Mouse (Mus musculus) regulatory T cell (primary cell): ENCODE measurements around the gene Mical3.

Experiments used
- in situ Hi-C: fragments of 300-600 bp; cut with MboI, MseI; formaldehyde crosslinking; loops from one replicate; pipeline ENCODE4 v1.15.1; 2025; ENCODE audit warnings: high pct_unique_total_duplicates

Gene Mical3

DNA sequence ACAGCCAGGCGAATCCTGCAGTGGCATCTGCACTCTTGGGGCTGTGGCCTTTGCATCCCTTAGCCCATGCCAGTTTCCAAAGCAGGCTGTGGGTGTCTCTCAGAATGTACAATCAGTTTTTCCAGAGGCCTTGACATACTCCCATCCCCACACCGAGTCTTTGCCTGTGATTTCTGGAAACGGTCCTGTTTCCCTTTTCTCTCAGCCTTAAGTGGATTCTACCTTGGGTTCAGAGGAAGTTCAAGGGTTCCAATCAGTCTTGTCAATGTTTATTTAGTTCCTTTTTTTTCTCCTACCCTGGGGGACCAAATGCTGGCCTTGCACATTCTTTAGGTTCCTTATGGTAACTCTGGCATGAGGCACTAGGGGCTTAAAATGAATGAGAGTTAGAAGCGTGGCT is 16.0 kb upstream of the Mical3 start:
- in situ Hi-C loops: no loop called here

DNA sequence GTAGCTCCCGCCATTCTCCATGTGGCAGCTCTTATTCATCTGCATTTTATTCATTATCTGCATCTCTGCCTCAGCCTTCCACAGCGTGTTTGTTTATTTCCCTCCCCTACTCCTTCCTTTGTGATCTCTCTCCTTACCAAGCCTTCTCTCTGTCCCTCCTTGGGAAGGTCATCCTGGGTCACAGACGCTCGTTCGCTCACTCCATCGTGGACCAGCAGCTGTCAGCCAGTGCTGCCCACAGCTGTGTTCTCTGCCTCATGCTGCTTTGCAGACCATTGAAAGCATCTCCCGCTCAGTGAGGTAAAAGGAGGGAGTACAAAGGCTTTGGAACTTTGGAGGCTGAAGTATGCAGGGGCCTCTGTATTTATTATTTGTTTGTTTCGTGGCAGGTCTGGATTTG is 15.1 kb upstream of the Mical3 start:
- in situ Hi-C loops: no loop called here

DNA sequence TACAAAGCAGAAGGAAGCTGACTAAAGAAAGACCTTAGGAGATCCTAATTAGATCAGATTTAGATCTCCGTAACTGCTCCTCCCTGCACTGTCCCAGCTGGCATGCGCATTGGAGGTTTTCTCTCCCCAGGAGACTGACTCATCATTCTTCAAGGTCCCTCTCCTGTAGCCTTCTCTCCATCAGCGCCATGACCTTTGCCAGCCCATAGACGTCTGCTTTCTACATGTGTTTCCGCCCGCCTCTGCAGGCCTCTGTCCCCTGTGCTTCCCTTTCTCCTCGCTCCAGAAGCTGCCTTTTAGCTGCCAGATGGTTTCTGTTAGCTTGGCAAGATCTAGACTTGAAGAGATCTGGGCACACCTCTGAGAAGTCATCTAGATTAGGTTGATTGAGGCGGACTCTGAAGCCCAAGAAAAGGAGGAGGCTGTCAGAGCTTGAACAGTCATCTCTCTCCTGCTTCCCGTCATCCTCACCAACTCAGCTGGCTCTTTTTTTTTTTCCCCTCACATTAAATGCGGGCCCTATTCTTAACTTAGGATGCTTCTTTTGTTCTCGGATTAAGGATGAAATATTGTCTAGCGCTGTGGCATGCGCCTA is 14.3 kb upstream of the Mical3 start:
- in situ Hi-C loops: no loop called here

DNA sequence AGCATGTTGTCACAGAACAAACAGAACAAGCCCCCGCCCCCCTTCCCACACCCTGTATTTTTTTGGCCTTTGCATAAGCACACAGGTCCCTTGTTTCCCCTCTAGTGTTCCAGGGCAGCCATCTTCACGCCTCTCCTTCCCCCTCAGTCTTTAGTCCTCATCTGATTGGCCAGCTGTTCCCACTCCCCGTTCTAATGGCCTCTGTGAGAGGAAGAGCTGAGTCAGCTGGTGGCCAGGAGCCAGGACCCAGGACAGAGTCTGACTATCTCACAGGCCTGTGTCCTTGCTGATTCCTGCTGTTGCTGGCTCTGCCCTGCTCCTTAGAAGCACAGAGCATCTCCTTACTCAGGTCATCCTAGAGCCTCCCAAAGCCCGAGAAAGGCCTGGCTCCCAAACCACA is 13.3 kb upstream of the Mical3 start:
- in situ Hi-C loops: no loop called here

DNA sequence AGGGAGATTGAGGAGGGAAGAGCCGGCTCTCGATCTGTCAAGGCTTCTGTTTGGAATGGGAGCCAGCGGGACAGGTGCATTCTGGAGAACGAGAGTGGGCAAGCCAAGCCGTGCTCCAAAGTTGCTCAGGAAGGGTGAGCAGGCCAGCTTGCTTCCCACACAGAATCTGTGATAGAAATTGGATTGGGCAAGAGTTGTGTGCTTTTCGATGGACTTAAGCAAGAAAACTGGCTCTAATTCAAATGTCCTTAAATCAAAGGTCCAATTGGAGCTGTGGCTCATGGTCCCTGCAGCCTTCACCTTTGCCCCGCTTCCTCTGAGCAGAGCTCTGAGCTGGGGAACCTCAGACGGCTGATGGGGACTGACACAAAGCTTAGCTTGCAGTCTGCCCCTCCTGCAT is 12.6 kb upstream of the Mical3 start:
- in situ Hi-C loops: no loop called here

DNA sequence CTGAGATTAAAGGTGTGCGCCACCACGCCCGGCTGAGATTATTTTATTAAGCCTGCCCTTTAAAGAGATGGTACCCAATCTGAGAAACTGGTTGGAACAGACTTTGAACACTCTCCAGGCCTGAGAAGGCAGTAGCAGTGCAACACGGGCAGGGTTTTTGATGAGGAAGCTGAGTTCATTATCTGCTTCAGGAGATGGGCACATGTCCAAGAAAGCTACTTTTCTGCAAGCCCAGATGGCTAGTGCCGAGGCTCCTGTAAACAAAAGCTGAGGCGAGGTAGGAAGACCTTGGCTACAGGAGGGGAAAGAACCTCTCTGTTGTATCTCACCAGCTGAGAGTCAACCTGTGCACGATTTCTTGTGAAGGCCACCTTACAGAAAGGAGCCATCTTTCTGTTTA is 11.5 kb upstream of the Mical3 start:
- in situ Hi-C loops: no loop called here

DNA sequence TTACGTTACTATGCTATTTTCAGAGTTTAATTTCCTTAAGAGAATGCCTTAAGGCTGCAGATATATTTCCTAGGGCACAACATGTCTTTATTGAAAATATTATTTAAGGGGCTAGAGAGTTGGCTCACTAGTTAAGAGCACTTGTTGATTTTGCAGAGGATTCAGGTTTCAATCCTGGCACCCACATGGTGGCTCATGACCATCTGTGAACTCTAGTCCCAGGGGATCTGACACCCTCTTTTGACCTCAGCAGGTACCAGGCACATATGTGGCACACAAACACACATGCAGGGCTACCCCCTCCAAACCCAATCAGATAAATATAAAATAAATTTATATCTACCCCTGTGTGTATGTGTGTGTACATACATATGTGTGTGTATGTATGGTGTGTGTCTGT is 8.5 kb upstream of the Mical3 start:
- in situ Hi-C loops: loop anchor here (10.0 kb wide), 1 partner anchor 164 kb away; no protein-coding TSS in a partner anchor

DNA sequence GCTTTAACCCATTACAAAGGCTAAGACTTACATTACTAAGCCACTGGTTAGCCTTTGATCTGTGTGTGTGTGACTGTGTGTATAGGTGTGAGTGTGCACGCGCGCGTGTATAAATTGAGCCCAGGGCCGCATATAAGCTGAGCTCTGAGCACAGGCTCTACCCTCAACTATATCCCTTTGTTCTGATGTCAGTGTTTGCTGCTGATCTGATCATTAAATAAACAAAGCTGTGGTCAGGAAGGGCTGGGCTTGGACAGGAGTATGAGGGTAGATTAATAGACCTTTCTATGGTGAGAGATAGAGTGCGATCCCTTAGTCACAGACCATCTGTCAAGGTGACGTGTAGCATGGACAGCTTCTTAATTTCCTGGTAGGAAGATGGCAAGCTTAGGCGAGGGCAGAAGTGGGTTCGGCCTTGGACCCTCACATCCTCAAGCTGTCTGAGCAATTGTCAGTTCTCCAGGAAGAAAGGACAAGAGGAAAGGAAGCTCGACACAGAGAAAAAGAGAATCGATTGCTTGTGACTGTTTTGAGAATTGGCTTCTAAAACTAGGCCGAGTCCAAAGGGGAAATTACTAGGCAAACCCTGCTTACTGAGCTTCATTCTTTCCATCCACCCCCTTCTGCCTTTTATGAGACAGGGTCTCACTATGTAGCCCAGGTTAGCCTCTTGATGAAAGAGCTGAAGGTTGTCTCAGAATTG is 7.7 kb upstream of the Mical3 start:
- in situ Hi-C loops: loop anchor here (10.0 kb wide), 1 partner anchor 164 kb away; no protein-coding TSS in a partner anchor

DNA sequence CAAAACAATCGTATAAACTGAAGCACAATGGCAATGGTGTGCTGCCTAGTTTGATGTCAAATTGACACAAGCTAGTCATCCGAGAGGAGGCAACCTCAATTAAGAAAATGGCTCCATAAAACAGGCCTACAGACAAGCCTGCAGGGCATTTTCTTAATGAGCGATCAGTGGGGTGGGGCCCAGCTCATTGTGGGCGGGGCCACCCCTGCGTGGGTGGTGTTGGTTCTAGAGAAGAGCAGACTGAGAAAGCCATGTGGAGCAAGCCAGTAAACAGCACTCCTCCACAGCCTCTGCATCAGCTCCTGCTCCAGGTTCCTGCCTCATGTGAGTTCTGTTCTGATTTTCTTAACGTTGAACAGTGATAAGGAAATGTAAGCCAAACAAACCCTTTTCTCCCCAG is 6.4 kb upstream of the Mical3 start:
- in situ Hi-C loops: loop anchor here (10.0 kb wide), 1 partner anchor 162 kb away; no protein-coding TSS in a partner anchor

DNA sequence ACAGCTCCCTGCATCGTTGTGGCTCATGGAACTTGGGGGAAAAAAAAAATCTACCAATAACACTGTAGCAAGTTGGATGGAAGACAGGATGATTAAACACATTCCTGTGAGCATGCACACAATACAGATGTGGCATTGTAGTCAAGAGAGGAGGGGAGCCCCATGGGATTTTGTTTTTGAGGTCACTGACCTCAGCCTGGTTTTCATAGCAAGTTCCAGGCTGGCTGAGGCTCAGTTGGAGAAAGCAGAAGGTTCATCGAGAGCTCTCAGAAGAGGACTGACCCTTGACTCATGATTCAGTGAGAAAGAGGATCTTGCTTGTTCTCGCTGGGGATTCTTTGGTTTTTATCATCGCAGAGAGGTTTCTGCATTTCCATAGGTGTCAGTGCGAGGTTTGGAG is 4.1 kb upstream of the Mical3 start:
- in situ Hi-C loops: loop anchor here (5.0 to 10.0 kb wide), 2 partner anchors 42 to 160 kb away; no protein-coding TSS in a partner anchor

DNA sequence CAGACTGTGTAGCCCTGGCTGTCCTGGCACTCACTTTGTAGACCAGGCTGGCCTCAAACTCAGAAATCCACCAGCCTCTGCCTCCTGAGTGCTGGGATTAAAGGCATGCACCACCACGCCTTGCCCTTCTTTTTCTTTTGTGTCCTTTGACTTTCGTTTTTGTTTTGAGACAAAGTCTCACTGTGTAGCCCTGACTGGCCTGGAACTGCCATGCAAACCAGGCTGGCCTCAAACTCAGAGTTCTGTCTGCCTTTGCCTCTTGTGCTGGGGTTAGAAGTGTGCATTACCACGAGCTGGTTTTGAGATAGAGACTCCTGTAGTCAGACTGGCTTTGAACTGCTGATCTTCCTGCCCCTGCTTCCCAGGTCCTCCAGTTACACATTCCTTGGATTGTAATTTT is 3.5 kb upstream of the Mical3 start:
- in situ Hi-C loops: loop anchor here (5.0 to 10.0 kb wide), 2 partner anchors 43 to 159 kb away; no protein-coding TSS in a partner anchor

DNA sequence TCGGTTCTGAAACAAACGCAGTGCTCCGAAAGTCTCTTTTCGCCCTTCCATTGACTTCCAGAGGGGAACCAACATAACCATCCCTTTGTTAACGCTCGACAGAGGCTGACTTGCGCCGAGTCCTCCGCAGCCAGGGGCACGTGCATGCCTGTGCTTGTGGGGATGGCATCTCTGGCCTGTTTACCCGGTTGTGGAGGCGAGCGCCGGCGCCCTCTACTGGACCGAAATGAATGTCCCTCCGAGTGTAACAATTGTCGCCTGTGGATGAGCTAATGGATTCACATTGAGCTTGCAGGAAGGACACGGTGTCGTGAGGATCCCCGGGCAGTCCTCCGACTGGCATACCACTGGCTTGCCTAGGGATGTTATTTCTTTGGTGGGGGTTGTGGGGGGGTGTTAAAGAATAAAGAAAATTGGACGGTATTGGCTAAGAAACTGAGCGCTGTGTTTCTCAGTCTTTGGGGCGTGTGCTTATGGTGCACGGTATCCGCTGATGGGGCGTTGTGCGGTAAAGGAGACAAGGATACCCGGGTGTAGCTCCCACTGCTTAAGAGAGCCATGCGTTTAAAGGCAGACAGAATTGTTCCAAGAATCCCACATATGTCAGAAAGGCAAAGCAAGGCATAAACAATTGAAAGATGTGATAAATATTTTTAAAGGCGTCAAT is 627 bp downstream of the Mical3 start:
- in situ Hi-C loops: loop anchor here (5.0 to 10.0 kb wide), 2 partner anchors 47 to 155 kb away; no protein-coding TSS in a partner anchor

DNA sequence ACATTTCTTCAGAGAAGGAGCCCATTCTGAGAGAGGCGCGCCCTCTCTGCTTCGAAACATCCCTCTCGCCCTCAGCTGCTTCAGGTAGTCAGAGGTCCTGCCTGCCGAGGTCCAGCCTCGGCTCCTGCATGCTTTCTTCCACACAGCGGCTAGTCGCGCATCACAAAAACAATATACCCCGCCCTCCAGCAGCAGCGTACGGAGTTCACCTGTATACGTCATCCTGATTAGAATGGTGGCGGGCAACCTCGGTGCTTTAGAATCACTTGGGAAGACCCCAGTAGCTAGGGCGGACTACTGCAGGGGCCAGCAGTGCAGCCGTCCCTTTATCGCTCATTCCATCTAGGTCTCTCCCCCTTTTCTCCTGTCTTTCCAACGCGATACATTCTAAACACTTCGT is 1.3 kb downstream of the Mical3 start:
- in situ Hi-C loops: no loop called here

DNA sequence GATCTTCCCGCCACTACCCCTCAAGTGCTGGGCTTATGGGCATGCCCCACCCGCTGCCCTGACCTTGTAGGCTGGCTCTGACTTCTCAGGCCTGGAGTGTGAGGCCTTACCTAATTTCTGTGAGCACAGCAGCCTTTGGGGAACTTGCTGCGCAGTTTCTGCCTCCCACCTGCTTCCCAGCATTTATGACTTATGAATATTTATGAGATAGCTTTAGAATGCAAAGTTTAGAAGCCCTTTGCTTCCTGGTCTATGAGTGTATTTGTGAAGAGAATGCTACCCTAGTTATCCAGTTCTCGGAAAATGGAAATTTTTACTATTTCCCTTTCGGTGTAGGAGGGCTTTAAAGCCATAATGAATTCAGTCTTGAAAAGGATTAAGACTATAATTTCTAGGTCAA is 2.1 kb downstream of the Mical3 start:
- in situ Hi-C loops: no loop called here

DNA sequence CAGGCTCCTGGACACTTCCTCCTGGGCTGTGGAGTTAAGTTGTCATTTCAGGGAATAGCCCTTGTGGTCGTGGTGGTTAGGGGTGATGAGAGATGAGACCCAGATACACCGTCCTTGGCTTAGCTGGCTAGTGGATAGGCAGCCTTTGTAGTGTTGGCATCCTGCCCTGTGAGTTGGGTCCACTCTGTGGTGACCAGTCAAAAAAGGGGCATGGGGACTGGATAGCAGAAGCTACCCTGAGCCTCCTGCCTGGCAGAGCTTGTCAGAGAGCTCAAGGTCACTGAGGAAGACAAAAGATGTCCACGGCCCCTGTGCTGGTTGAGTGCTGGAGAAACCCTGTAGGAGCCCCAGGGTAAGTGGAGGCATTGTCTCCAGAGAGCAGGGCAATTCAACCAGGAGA is 3.1 kb downstream of the Mical3 start:
- in situ Hi-C loops: no loop called here

DNA sequence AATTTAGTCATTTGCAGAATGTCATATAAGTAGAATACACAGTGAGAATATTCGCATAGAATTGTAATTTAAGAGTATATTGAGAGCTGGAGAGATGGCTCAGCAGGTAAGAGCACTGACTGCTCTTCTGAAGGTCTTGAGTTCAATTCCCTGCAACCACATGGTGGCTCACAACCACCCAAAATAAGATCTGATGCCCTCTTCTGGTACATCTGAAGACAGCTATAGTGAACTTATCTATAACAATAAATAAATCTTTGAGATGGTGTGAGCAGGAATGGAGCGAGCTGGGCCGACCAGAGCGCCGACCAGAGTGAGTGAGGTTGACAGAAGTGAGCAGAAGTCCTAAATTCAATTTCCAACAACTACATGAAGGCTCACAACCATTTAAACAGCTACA is 4.6 kb downstream of the Mical3 start:
- in situ Hi-C loops: no loop called here

DNA sequence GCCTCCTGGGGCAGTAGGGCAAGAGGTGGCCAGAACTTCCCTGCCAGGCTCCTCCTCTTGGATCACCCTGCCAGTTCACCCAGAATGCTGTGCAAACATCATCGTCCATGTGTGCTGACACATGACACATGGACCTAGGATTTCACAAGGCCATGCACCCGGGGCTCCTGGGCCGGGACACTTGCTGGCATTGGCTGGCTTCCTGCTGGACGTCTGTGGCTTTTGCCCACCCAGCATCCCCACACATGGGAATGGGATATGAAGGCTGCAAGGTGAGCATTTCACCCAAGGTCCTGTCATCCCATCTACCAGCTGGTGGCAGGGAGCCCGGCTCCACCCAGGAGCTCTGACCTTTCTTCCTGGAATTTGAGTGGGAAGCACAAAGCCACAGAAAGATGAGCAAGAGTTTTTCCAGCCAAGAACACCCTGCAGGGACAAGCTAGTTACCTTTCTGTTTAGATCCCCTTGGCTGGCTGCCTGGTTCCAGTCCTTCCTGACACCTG is 8.0 kb downstream of the Mical3 start:
- in situ Hi-C loops: no loop called here

DNA sequence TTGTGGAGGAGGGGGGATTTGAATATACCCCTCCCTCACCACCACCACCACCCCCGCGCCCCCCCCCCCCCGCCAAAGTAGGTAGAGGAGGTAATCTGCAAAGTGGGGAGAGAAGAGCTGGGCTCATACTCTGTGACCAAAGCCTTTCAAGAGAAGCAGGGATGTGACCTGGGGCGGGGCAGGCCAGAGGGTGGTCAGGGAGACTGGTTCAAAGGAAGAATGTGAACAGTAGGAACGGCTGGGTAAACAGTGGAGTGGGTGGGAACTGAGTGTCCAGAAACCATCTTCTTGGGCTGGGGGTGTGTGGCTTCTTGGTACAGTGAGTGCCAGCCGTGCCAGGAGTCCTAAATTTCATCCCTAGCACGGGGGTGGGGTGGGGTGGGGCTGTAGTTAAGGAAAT is 10.0 kb downstream of the Mical3 start:
- in situ Hi-C loops: no loop called here

DNA sequence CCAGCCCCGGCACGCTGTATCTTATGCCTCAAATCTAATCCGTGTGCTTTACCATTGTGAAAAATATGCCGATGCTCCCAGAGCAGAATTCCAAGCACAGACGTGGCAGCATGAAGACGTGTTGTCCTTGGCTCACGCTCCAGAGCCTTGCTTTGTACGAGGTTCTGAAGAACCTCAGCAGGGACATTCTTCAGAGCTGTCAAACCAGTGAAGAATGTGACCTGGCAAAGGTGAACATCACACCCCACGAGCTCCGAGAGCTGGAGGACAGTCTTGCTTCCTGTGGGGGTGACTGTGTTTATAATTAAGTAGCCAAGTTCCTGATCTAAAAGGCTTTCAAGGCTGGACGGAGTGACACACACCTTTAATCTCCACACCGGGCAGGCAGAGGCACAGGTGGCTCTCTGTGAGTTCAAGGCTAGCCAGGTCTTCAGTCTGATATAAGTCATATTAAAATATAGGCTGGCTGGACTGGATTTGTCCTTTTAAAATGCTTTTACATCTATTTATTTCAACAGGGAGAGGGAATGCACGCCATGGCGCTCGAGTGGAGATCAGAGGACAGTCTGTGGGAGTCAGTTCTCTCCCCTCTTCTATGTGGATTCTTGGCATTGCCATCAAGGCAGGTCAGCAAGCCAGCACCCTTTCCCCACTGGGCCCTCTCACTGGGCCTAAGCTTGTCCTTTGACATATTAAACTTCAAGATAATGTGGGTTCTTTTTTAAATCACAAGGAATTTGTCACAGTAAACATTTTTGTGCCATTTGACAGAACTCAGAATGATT is 12.6 kb downstream of the Mical3 start:
- in situ Hi-C loops: no loop called here

DNA sequence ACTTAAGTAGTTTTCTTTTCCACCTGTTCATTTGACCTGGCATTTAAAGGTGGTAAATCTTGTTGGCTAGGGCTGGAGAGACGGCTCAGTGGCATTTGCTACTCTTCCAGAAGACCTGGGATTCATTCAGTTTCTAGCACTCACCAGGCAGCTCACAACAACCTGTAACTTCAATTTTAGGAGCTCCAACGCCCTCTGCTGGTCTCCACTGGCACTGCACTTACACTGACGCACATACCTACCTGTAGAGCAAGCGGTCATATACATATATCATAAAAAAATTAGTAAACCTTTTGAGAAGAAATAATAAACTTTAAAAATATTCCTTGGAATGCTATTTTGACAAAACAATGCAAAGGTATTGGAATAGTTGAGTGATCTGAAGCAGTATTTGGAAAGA is 13.7 kb downstream of the Mical3 start:
- in situ Hi-C loops: no loop called here

DNA sequence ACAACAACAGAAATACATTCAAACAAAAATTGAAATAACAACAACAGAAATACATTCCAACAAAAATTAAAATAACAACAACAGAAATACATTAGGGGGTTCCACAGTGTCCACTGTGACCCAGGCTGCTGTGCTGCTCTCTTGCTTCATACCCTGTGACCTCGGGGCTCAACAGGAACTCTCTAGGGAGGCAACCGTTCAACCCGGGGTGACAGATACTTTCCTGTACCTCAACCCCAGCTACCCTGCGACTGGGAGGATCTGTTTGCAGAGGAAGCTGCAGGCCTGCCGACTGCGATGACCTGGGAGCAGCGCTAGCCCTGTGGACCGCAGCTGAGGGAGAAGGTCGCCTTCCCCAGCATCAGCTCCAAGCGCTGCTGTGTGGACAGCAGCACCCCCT is 14.4 kb downstream of the Mical3 start:
- in situ Hi-C loops: no loop called here
